Mouse (Mus musculus) mouse trophoblast stem cell (cell line): ENCODE data around the gene Tpm3.

Experiments used
- in situ Hi-C, 2 experiments: fragments of 300-500 bp; cut with MseI, MboI; formaldehyde crosslinking; loops; 2 replicates in 1 of 2; 3 replicates in 1 of 2; pipeline ENCODE4 v1.15.1; 2025

The Tpm3 gene

GRCm38 (mm10) chr3:90072294-90072693 is at the start of gene Tpm3:
Gene Tpm3 (plus strand): TSS chr3:90072649.
- in situ Hi-C loops = no loop called here

- in situ Hi-C loops = no loop called here
Measured at GRCm38 (mm10) chr3:90034653-90035052, 37.8 kb upstream of the Tpm3 start.

- in situ Hi-C loops = no loop called here
Measured at GRCm38 (mm10) chr3:90036263-90036662, 36.2 kb upstream of the Tpm3 start.

- in situ Hi-C loops = no loop called here
Measured at GRCm38 (mm10) chr3:90049691-90050090, 22.8 kb upstream of the Tpm3 start.

- in situ Hi-C loops = no loop called here
Measured at GRCm38 (mm10) chr3:90051441-90052350, 20.8 kb upstream of the Tpm3 start, which contains the start of gene 4933434E20Rik. Gene 4933434E20Rik (plus strand): TSS chr3:90051636.

- in situ Hi-C loops = no loop called here
Measured at GRCm38 (mm10) chr3:90052351-90053241, 19.9 kb upstream of the Tpm3 start, which contains the start of gene Ubap2l. Gene Ubap2l (minus strand): TSS chr3:90052628.

GRCm38 (mm10) chr3:90061549-90061948 is 10.9 kb upstream of the Tpm3 start:
- in situ Hi-C loops = no loop called here

- in situ Hi-C loops = no loop called here
Measured at GRCm38 (mm10) chr3:90062539-90062938, 9.9 kb upstream of the Tpm3 start.

GRCm38 (mm10) chr3:90064383-90064782 is 8.1 kb upstream of the Tpm3 start:
- in situ Hi-C loops = no loop called here

GRCm38 (mm10) chr3:90065553-90065952 is 6.9 kb upstream of the Tpm3 start:
- in situ Hi-C loops = no loop called here

GRCm38 (mm10) chr3:90067851-90068250 is 4.6 kb upstream of the Tpm3 start:
- in situ Hi-C loops = no loop called here

- in situ Hi-C loops = no loop called here
Measured at GRCm38 (mm10) chr3:90069688-90070087, 2.8 kb upstream of the Tpm3 start.

GRCm38 (mm10) chr3:90076921-90077716 is 4.7 kb downstream of the Tpm3 start:
- in situ Hi-C loops = no loop called here

GRCm38 (mm10) chr3:90078224-90078623 is 5.8 kb downstream of the Tpm3 start:
- in situ Hi-C loops = no loop called here

- in situ Hi-C loops = no loop called here
Measured at GRCm38 (mm10) chr3:90079133-90079762, 6.8 kb downstream of the Tpm3 start.

GRCm38 (mm10) chr3:90079763-90080497 is 7.5 kb downstream of the Tpm3 start:
- in situ Hi-C loops = no loop called here

GRCm38 (mm10) chr3:90080498-90080863 is 8.0 kb downstream of the Tpm3 start:
- in situ Hi-C loops = no loop called here

- in situ Hi-C loops = no loop called here
Measured at GRCm38 (mm10) chr3:90081365-90082240, 9.2 kb downstream of the Tpm3 start.

- in situ Hi-C loops = no loop called here
Measured at GRCm38 (mm10) chr3:90083034-90083433, 10.6 kb downstream of the Tpm3 start.
